Mouse (Mus musculus): ENCODE measurements around the gene Nt5dc3.

- TF ChIP-seq CTCF (IDR thresholded peaks at IDR 0.05; ENCODE audit: borderline replicate concordance, insufficient read depth, low read length) (no peak), POLR2A (IDR thresholded peaks at IDR 0.05; ENCODE audit: low read depth, low read length) (no peak)
These were observed 58.0 kb downstream of the Nt5dc3 start for GRCm38 (mm10) chr10:86836784-86837183.

Data from embryonic fibroblast, embryonic 13.5 days (primary cell).